Mouse (Mus musculus) MEL-GATA-1-ER (cell line): ENCODE results near the gene Hdac7.
A peak's percentile ranks its signal among the peaks of the same experiment; 100 is the strongest.

Experiments
- DNase-seq: peaks from one replicate; pipeline ENCODE4 v3.0.0-alpha.2; 2012; ENCODE audit warnings: low read depth; ENCODE audit errors: extremely low read depth

Gene Hdac7

DNA sequence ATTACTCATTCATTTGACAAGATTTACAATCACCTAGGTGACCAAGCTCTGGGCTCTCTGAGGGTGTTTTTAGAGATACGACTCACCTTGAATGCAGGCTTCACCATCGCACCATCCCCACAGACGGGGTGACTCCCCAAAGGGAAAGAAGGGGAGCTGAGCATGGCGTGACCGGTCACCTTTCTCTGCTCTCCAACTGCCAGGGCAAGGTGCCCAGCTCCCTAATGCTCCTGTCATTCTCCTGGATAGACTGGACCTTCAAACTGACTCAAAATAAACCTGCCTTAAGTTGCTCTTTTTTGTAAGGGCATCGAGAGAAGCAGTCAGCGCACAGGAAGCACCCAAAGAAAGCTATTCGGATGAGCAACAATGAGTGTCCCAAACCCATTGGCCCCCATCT lies 74.0 kb downstream of the Hdac7 start:
- no peak for DNase-seq

- no peak for DNase-seq
Measured at GRCm38 (mm10) chr15:97768192-97768591, 76.1 kb downstream of the Hdac7 start.

GRCm38 (mm10) chr15:97767280-97768186 lies 76.8 kb downstream of the Hdac7 start, which contains the start of gene Rapgef3:
Gene Rapgef3 (minus strand): TSS chr15:97767972.
- DNase-seq = peak; percentile 68

DNA sequence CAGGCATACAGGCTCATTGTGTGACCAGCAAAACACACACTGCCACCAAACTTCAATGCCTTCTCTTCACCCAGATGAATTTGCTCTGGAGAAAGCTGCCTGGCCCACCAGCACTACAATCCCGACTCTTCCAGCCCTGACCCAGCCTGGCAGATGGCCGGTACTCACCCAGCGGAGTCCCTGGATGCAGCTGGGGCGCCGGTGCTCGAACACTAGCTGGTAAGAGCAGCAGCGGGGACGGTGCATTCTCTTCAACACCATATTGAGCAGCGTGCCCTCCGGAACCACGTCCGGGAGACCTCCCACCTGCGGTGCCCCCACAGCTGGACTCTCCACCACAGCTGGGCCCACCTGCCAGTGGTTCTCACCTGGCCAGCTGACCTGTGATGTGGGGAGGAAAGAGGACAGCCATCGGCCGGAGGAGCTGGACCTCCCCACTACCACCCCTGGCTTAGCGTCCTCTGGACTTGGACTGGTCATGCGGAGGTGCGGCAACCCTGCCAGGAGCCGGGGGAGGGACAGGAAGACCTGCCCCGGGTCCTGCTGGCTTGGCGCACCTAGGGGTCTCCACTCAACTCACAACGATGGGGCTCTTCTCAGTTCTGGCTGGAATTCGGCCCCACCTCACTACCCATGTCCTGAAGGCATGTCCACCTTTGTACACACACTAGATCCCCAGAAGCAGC lies 77.6 kb downstream of the Hdac7 start:
- no peak for DNase-seq

- no peak for DNase-seq
Measured at GRCm38 (mm10) chr15:97766194-97766593, 78.1 kb downstream of the Hdac7 start.

- DNase-seq = no peak
Measured at GRCm38 (mm10) chr15:97765090-97765794, 79.1 kb downstream of the Hdac7 start.

DNA sequence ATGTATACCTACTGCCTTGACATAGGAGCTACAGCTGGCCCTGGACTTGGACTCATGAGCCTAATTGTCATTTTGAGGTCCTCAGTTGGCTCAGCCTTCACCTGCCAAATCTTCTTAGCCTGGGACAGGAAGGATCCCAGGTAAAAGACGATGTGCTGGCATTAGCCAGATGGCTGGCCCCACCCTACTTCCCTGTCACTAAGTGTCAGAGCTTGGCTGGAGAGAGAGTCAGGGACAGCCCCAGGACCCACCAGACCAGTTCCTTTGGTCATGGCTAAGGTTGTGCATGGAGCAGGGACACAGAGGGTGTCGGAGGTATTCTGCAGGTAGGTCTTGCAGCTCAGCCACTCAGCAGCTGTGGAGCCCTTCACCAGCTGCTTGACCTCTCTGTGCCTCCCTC lies 79.8 kb downstream of the Hdac7 start:
- DNase-seq = no peak

DNA sequence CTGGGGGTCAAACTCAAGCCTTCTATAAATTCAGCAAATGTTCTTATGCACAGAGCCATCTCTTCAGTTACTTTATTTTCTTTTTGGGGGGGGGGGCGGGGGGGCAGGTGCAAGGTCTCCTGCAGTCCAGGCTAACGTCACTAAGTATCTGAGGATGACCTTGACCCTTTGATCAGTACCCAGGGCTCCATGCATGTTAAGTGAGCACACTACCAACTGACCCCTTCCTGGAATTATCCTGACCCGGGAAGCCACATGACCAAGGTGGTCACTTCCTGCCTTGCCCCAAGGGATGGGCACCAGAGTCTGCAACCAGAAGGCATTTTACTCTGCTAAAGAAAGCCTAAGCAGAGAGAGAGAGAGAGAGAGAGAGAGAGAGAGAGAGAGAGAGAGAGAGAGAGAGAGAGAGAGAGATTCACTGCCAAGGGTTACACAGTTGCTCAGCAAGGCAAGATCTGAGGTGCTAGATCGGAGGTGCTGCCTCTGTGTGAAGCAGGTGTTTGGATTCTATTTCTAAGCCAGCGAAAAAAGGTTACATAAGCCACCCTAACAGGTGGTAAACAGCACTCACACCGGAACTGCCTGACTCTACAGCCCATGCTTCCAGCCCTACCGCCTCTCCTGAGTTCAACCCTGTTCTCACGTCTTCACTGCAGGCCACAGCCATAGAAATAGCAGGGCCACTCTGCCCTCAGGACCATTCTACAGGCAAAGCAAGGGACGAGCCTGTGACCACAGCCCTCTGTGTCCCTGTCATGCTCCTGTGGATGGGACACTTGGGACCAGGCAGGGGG lies 80.8 kb downstream of the Hdac7 start:
- DNase-seq = no peak

DNA sequence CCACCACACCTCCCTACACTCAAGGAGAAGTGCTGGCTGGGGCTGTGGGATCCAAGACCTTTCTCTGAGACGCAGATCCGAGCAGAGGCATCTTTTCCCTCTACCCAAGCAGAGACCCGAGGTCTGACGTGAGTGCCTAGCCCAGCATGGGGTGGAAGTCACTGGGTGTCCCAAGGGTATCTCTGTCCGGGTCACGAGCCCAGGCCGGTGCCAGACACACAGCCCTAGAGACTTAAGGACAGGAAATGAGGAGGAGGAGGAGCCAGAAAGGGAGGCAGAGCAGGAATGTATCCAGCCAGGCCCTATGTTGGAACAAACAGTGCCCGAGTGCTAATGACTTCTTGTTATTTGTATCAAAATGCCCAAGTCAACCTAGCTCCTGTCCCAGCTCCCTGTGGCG lies 81.6 kb downstream of the Hdac7 start:
- DNase-seq = no peak

DNA sequence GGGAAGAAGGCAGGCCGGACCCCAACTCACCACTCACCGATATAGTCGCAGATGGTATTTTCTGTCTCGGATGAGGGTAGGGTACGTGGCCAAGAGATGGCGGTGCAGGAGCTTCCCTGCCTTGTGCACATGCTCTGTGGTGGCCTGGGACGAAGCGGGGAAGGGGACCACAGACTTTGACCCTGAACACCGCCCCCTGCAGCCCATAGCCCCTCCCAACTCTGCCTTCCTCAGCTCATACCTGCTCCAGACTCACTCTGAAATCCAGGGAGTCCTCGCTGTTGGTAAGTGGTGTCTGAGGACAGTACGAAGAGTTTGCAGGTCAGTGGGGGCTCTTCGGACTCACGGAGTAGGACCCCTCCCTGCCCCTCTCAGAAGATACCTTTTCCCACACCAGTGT lies 82.9 kb downstream of the Hdac7 start:
- DNase-seq = no peak

- DNase-seq = no peak
Measured at GRCm38 (mm10) chr15:97760952-97761351, 83.3 kb downstream of the Hdac7 start.

- DNase-seq = no peak
Measured at GRCm38 (mm10) chr15:97760006-97760405, 84.3 kb downstream of the Hdac7 start.

DNA sequence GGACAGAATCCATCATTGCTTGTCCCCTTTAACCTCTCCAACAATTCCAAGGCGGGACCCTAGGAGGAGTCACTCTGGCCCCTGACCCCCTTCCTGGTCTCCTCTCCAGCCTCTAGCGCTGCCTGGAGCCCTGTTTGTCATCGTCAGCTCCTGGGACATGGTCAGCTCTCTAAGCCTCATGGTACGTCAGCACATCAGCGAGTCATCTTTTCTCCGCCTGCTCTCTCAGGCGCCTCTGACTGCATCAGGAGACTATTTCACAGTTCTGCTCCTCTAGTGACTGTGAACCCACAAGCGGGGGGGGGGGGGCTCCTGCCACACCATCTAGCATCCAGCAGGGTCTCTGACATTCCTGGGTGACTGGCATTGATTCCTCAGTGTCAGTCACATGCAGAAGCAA lies 88.9 kb downstream of the Hdac7 start:
- DNase-seq = no peak

DNA sequence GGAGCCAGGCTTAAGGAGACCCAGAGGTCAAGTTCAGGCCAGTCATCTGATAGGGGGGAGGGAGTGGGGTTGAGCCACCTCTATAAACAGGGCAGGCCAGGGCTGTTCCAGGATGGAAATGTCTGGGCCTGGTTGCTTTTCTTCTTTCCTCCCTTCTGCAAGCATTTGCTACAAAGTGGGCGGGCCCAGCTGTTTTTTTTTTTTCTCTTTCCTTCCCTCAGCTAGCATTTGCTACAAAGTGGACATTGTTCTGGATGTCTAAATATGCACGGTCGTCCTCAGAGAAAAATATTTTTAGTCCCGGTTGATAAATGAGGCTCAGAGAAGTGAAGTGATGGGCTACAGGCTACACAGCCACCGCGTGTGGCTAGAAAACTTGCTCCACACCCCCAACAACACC lies 89.8 kb downstream of the Hdac7 start:
- no peak for DNase-seq

DNA sequence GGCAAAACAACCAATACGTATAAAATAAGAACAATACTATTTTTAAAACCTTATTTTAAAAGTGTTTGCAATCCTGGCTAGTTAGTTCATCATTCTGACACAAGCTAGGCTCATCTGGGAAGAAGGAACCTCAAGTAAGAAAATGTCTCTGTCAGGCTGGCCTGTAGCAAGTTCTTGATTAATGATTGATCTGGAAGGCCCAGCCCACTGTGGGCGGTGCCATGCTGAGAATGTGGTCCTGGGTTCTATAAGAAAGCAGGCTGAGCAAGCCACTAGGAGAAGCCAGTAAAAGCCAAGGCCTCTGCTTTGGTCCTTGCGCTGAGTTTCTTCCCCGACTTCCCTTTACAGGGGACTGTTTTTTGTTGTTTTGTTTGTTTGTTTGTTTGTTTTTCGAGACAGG lies 91.8 kb downstream of the Hdac7 start:
- DNase-seq = no peak

DNA sequence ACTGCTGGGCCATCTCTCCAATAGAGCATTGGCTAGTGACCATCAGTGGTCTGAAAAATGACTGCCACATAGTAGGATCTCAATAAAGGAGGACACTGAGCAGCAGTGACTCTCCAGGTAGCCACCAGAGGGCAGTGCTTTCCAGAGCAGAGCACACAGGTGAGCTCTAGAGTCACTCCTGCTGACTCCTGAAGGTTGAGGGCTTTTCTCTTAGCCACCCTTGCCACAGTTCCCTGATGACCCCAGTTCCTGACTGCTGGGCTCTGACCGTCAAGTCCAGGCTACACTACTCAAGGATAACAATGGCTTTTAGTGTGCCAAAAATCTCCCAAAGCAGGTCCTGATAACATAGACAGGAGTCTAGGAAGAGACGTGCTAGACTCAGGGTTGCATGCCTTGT lies 92.6 kb downstream of the Hdac7 start:
- DNase-seq = no peak

GRCm38 (mm10) chr15:97750697-97751096 lies 93.6 kb downstream of the Hdac7 start:
- DNase-seq = peak; percentile 65

DNA sequence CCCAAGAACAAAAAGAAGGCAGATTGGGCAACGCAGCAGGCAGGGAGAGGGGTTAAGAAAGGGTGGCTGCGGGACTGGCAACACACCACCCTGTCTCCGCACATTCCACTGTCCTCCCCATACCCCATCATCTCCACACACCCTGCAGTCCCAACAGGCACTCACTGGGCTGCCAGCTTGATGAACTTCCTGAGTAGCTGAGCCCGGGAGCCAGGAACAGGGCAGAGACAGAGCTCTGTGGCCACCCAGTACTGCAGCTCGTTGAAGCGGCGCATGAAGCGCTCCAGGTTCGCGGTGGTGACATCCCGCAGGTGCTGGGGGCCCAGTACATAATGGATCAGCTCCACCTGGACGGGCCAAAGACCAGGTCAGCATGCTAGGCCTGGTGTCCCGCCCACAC lies 94.5 kb downstream of the Hdac7 start:
- no peak for DNase-seq

- DNase-seq = no peak
Measured at GRCm38 (mm10) chr15:97749397-97749796, 94.9 kb downstream of the Hdac7 start.

- DNase-seq = no peak
Measured at GRCm38 (mm10) chr15:97748964-97749363, 95.3 kb downstream of the Hdac7 start.

- peak; percentile 87 for DNase-seq
Measured at GRCm38 (mm10) chr15:97748309-97748708, 96.0 kb downstream of the Hdac7 start.
